15 mouse cellular contexts compared by ENCODE assay signal in the genomic region with DNA sequence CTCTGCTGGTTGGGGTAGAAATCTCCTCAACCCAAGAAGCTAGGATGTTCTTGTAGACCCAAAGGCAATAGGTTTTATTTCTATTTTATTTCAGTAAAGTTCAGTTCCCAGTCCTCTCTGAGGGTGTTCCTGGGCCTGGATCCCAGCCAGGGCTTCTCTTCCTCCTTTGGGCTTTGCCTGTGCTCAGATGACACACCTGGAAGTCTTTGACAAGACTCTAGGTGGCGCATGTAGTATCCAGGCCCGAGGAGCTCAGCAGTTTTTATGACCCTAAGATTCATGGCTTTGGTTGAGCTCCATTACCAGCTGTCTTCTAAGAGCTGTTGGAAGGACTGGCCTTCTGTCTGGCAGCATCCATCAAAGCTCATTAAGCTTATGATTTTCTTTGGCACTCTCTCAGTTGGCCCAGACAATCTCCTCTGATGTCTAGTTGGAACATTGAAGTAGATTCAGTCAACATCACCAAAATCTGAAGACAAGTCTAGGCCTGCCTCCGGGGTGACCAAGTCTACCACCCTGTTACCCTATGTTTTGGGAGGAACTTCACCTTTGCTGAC. TPM values are rescaled to one million over a fixed set of nuclear protein-coding genes. Genes with fewer than 3 reads are reported as not detected.
DNase-seq lines count a peak whose midpoint lies in the region; ATAC-seq and TF ChIP-seq lines count a peak whose summit lies in the region.
"Had no signal": no experiment of that assay in that cellular context is flagged by ENCODE, and none has a peak within 500 bp of the region (broad histone marks: within the 10 kb centered on the region; RNA-seq: fewer than 3 reads in every experiment).

No protein-coding gene starts in this region.

- WGBS in liver, embryonic 14.5 days (ENCODE audit: insufficient replicate concordance) = 66% methylated on average over 3 of the region's 3 CpGs
- WGBS in hindbrain, embryonic 16.5 days = 88% methylated on average over 3 of the region's 3 CpGs

- H3K27me3 ChIP-seq in liver, embryonic 14.5 days (ENCODE audit: control insufficient read depth, insufficient read depth, low read length) = no peaks in the 10 kb centered on the region
- no peaks in the 10 kb centered on the region for H3K27me3 ChIP-seq in hindbrain, embryonic 16.5 days (replicated peaks; ENCODE audit: control insufficient read depth, insufficient read depth, low read length)
- H3K27me3 ChIP-seq: embryonic facial prominence, embryonic 13.5 days; midbrain, embryonic 13.5 days had no signal

- TF ChIP-seq CTCF in layer of hippocampus, adult 2 months (conservative IDR thresholded peaks at IDR 0.05) = peak; percentile 32
- TF ChIP-seq CTCF in liver, embryonic 14.5 days (IDR thresholded peaks at IDR 0.05; ENCODE audit: low read depth) = peak; percentile 43

- DNase-seq in CD4-positive, CD25-positive, alpha-beta regulatory T cell, adult 2 months (ENCODE audit: low read depth, low spot score) = peak; percentile 49
- DNase-seq in layer of hippocampus, adult 2 months (ENCODE audit: low spot score in 2 of 2) = no peak
- no peak for DNase-seq in layer of hippocampus, adult 8-10 months (ENCODE audit: low spot score in 2 of 2)
- peak; percentile 70 for DNase-seq in ZHBTc4 (ENCODE audit: low read depth, low spot score)
- DNase-seq in liver, embryonic 14.5 days (ENCODE audit: low read depth in 3 of 3, low spot score in 3 of 3) = no peak
- no peak for DNase-seq in right cerebral cortex, postnatal 10 days (ENCODE audit: low spot score in 2 of 2)
- DNase-seq: adrenal gland, postnatal 10 days; forebrain, postnatal 0 days; lung, postnatal 36 days had no signal

- H3K4me2 ChIP-seq in liver, embryonic 14.5 days (ENCODE audit: low read depth) = no peak overlapping the region
- no peak overlapping the region for H3K4me2 ChIP-seq in hindbrain, embryonic 16.5 days (ENCODE audit: low read length)
- H3K4me2 ChIP-seq: embryonic facial prominence, embryonic 13.5 days; midbrain, embryonic 13.5 days had no signal

- H3K9ac ChIP-seq in liver, embryonic 14.5 days (replicated peaks) = no peak overlapping the region
- H3K9ac ChIP-seq in hindbrain, embryonic 16.5 days (ENCODE audit: low read depth, low read length) = no peak overlapping the region
- H3K9ac ChIP-seq: embryonic facial prominence, embryonic 13.5 days; forebrain, postnatal 0 days; midbrain, embryonic 13.5 days had no signal

- no peak overlapping the region for H3K27ac ChIP-seq in layer of hippocampus, adult 2 months
- no peak overlapping the region for H3K27ac ChIP-seq in liver, embryonic 14.5 days
- H3K27ac ChIP-seq in hindbrain, embryonic 16.5 days (ENCODE audit: low read depth, low read length) = no peak overlapping the region
- H3K27ac ChIP-seq: embryonic facial prominence, embryonic 13.5 days; hindbrain, postnatal 0 days; left cerebral cortex, adult 2 months; midbrain, embryonic 13.5 days had no signal

- TF ChIP-seq EP300 in liver, embryonic 14.5 days (IDR thresholded peaks at IDR 0.05; ENCODE audit: low read depth) = no peak

- peaks cover 8 to 13% of the 10 kb centered on the region in 2 experiments for H3K4me1 ChIP-seq in liver, embryonic 14.5 days (replicated peaks; ENCODE audit: control insufficient read depth in 2 of 2, insufficient read depth in 2 of 2, low read length in 1 of 2)
- H3K4me1 ChIP-seq in hindbrain, embryonic 16.5 days (ENCODE audit: control insufficient read depth, insufficient read depth, low read depth, low read length) = peaks cover 10% of the 10 kb centered on the region

- H3K9me3 ChIP-seq in liver, embryonic 14.5 days (ENCODE audit: control insufficient read depth, low read length) = no peaks in the 10 kb centered on the region
- H3K9me3 ChIP-seq in hindbrain, embryonic 16.5 days (ENCODE audit: control insufficient read depth, low read length) = no peaks in the 10 kb centered on the region
- H3K9me3 ChIP-seq: embryonic facial prominence, embryonic 13.5 days; midbrain, embryonic 13.5 days had no signal

- H3K4me3 ChIP-seq in layer of hippocampus, adult 2 months = no peak overlapping the region
- no peak overlapping the region for H3K4me3 ChIP-seq in liver, embryonic 14.5 days (ENCODE audit: insufficient read depth in 1 of 2, low read depth in 2 of 2, low read length in 2 of 2)
- H3K4me3 ChIP-seq in hindbrain, embryonic 16.5 days (ENCODE audit: low read length) = no peak overlapping the region
- H3K4me3 ChIP-seq: embryonic facial prominence, embryonic 13.5 days; left cerebral cortex, adult 2 months; midbrain, embryonic 13.5 days had no signal

- no peaks in the 10 kb centered on the region for H3K36me3 ChIP-seq in liver, embryonic 14.5 days (replicated peaks; ENCODE audit: control insufficient read depth, insufficient read depth, low read depth)
- H3K36me3 ChIP-seq in hindbrain, embryonic 16.5 days (ENCODE audit: control insufficient read depth, insufficient read depth, low read length) = no peaks in the 10 kb centered on the region
- H3K36me3 ChIP-seq: embryonic facial prominence, embryonic 13.5 days; midbrain, embryonic 13.5 days had no signal

- ATAC-seq in CD4-positive, CD25-positive, alpha-beta regulatory T cell, adult 4 months = no peak
- no peak for ATAC-seq in liver, embryonic 14.5 days (ENCODE audit: insufficient read depth)
- ATAC-seq in hindbrain, embryonic 16.5 days = no peak
- ATAC-seq: forebrain, postnatal 0 days; hindbrain, postnatal 0 days; midbrain, embryonic 13.5 days had no signal

RNA-seq across cellular contexts. Expression of a gene that starts 2.5 kb away (rescaled TPM):
- polyA plus RNA-seq in CD4-positive, CD25-positive, alpha-beta regulatory T cell, adult 4 months (2017; shearing (Covaris generic)) = 10 to 100 TPM; 18.1 to 24.9 TPM
- 1 to 10 TPM; 3.2 to 3.6 TPM for total RNA-seq in layer of hippocampus, adult 2 months (2021)
- 1 to 10 TPM; 3.3 to 4.0 (median 3.5) TPM for total RNA-seq in layer of hippocampus, adult 8-10 months (2022)
- 3.3 and 5.5 TPM in 2 replicates for polyA plus RNA-seq in liver, embryonic 14.5 days (2012; rRNA removed)
- polyA plus RNA-seq in liver, embryonic 14.5 days (2014; fragmentation: Nextera tagmentation; extraction: Ambion mirVana) = 5.3 and 5.5 TPM in 2 replicates
- polyA plus RNA-seq in hindbrain, embryonic 16.5 days (2015; fragmentation: Nextera tagmentation; extraction: Ambion mirVana) = 4.3 and 7.1 TPM in 2 replicates

Comparison
In these comparisons a context has a peak if more than half of its experiments do, and no peak if none do; other contexts are left out.
1. DNase-seq: peak in CD4-positive, CD25-positive, alpha-beta regulatory T cell, adult 2 months (single experiment) and ZHBTc4 (single experiment); none in layer of hippocampus, adult 2 months (0 of 2), layer of hippocampus, adult 8-10 months (0 of 2), liver, embryonic 14.5 days (0 of 3) and right cerebral cortex, postnatal 10 days (0 of 2).